Mouse (Mus musculus) lung, postnatal 4 days (tissue): ENCODE data around the gene Emx1.

ENCODE experiments used
- DNase-seq, 2 experiments: peaks; one replicate each; pipeline ENCODE4 v3.0.0; 2021

The Emx1 gene

DNA sequence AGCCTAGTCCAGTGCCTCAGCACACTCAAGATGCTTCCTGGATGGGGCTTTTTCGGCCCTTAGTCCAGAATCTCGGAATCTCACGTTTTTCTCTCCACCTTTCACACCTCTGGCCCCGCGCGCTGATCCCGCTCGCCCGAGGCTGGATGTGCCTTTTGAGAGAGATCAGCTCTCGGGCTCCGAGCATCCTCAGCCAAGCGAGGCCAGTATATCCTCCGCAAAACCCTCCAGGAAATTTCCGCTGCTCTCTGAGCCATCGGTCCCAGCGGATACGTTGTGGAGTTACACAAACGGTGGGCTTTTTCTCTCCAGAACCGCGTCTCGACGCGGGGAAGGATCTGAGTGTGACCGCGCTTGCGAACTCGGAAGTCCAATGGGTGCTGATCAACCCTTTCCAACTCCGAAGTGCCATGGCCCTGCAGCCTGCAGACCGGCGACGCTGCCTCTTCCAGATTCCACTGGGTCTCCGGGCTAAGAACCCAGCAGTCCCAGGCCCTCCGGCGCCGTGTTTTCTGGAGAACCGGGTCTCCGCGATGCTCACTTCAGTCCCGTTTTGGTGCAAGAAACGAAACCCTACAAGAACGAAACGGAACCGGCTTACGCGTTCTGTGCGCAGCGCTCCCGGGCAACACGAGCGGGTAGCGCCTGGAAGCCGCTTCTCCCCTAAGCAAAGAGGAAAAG, 2.8 kb downstream of the Emx1 start:
- DNase-seq = peak; percentile 23 to 51

DNA sequence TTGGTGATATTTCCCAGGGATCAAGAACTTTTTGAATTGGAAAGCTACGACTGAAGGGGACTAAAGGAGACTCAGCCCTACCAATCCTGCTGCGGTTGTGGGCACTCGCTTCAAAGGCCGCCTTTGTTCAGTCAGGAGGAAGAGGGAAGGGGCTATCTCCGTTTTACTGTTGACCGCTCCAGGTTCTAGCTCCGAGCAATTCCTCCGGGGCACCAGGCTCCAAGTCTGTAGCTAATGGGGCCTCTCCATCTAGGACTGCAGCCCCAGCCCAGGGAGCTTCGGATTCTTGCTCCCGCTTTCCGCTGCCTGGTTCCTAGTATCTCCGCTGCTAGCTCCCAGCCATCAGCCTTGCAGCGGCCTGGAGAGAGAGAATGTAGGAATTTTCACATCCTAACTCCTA, 3.4 kb downstream of the Emx1 start:
- DNase-seq = no peak

DNA sequence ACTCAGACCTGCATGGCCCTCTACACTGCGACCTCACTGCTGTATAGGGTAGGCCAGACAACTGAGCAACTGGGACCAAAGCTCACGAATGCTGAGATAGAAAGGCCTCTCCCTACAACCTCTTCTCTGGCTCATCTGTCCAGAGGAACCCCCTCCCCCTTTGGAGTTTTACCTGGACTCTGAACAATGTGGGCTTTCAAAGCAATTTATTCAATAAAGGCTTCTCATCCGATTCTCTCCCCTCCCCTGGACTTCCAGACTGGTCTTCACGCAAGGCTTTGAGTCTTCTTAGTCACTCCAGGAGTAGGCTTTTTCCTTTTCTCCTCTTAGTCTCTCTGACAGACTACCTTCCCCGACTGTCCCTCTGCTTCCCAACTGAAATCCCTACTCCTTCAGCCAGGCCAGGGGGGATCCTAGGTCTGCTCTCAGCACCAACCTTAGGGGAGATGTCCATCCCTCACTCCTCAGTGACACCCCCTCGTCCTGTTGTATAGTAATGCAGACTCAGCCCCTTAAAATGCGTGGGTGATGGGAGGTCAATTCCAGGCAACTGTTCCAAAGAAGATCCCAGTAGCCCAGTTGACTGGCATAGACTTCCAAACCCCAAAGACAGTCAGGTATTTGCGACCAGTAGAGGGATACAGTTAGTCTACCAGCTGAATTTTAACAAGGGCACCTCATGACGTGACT, 4.7 kb downstream of the Emx1 start:
- DNase-seq = no peak

DNA sequence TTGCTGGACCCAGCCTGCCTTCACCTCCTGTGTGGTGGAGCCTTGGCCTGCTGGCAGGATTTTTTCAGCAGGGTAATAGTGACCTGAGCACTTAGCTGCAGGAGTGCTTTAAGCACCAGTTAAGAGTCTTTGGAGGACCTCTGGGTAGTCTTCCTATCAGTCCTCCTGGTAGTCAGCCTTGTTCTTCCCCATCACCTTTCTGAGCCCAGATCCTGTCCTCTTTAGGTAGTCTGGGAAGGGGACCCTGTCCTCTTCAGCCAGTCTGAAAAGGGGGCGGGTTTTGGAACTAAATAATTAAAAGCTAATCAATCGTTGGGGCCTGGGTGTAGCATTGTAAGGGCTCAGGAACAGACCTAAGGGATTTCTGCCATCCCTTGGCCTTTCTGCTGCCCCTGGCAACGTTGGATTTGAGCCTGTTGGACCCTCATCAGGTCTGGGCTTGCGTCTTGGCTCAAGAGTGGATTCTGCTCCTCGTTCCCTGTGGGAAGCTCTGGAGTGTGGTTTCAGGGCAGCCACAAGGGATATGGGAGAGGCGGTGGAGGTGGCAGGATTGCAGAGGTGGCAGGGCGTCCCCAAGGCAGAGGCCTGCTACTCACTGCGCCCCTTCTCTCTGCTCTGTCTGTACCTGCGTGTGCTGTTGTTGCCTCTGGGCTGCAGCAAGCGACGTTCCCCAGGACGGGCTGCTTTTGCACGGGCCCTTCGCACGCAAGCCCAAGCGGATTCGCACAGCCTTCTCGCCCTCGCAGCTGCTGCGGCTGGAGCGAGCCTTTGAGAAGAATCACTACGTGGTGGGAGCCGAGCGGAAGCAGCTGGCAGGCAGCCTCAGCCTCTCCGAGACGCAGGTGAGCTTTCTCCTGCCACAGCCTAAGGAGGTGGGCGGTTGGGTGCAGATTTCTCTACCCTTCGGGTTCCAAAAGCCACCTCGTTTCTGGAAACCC, 6.4 kb downstream of the Emx1 start:
- no peak for DNase-seq

DNA sequence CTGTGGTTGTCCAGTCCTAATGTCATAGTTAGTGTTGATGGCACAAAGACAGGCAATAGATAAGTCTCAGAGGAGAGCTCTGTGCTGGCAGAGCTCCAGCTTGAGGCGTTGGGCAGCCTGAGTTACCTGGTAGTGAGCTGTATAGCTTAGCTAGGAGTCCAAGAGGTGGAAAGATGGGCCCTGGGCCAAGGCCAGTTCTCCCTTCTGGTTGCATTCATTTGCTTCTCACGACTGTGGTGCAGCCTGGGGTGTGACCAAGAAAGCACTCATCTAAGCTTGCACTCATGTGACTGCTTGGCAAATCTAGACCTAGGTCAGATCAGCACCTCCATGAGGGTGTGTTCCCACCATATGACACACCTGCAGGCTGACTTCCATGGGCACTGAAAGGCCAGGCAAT, 10.7 kb downstream of the Emx1 start:
- DNase-seq = no peak

DNA sequence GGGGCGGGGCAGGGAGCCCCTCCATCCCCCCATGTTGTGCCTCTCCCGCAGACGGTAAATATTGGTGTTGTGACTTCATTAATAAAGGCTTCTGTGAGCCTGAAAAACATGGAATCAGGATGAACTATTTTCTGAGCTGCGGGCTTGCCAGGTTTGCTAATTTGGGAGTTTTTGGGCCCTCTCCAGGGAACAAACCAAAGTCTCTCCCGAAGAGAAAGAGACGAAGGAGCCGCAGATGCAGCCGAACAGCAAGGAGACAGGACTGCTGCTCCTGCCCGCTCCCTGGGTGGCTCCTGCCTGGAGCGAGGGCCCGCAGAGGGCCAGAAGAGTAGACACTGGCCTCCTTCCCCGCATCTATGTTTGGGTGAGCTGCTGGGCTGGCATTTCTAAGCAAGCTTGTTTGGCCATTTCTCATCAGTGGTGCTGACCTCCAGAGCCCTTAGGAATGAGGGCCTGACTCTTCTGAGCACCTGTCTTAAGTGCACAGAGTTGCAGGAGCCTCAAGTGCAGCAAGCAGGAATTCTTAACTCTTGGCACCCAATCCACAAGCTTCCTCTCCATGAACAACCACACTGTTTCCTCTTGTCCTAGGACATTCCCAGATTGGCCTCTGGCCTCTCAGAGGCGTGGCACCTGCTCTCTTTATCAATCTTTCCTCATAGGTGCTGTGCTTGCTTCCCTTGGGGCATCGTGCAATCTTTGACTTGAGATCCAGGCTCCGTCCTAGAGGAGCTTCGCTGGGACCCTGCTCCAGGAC, 19.1 kb downstream of the Emx1 start:
- DNase-seq = no peak

DNA sequence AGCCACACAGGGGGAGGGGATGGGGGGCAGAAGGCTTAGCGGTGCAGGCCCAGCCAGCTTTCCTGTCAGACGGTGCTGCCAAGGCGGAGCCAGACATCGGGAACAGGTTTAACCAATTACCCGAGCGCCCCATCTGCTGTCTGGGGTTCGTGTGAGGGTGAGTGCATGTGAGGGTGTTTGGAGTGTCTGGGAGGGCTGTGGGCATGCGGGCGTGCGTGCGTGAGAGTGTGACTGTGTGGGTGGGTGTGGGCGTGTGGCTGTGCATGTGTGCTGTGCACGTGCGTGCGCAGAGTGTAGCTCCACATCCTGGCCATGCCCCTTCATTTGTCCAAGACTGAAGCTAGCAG, 19.7 kb downstream of the Emx1 start:
- DNase-seq = no peak

DNA sequence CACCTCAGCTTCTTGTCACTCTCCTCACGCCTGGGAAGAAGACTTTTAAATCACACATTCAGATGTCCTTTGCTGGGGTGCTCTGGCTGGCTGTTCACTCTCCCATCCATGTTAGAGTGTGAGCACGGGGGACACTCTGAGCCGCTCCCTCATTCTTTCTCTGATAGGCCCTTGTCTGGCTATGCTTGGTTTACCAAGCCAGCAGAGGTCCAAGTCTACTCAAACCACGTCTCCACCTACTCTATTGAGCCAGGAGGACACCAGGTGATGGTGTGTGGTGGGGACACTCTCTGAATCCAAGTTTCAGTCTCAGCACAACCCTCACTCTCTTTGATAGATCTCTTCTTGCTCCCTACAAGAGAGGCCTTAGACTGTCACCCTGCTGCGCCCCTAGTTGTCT, 20.1 kb downstream of the Emx1 start:
- DNase-seq = no peak

DNA sequence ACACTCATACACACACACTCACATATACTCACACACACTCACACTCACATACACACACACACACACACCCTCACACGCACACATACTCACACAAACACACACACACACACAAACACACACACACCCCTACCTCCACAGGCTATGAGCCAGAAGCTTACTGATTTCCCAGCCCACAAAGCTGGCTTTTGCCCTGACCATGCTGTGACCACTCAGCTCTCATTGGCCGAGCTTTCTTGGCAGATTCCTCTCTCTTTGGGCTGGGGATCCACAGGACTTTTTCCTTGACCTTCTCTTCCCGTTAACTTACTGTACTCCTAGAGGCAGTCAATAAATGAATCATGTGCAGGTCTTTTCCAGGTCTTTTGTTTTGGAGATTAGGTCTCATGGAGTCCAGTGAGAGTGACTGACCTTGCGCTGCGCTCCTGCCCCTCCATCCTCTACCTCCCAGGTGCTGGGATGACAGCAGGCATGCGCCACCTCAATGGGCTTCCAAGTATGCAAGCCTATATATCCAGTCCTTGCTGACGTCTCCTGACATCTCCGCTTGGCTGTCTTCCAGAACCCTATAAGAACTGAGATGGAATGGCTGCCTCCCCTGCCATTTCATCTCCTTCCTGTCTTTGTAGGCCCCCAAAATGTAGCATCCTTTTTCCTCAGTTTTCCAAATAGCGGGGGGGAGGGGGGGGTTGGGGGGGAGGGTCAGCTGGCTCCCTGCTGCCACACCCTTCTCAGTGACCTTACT, 22.2 kb downstream of the Emx1 start:
- no peak for DNase-seq

DNA sequence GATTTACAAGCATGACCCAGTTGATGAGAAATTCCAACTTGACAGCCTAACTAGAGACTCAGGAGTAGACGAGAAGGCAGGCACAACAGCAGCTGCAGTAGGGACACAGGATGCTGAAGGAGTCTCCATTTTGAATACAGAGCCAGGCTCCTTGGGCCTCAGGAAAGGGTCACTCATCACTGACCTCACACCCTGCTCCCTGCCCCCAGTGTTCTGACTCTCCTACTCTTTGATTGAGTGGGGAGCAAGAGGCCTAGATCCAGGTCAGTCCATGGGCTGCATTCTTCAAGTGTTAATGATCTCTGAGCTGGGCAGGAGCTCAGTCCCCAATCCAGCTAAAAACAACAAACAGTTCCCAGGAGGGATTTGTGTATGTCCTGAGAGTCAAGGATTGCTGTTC, 23.4 kb downstream of the Emx1 start:
- DNase-seq = no peak

DNA sequence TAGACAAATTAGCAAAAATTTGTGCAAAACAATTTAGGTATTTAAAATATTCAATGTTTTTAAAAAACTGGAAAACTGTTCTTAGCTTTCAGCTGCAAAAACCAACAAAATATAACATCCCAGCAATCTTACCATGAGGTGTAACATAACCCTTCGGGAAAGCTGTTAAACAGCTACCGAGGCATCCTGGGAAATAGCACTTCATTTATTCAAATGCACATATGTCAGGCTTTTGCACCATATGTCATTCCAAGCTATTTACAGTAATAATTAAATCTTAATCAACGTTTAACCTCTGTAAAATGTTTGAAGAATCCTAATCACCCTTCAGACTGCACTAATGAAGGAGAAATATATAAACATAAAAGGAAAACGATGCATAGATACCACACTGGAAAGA, 31.0 kb downstream of the Emx1 start:
- no peak for DNase-seq

DNA sequence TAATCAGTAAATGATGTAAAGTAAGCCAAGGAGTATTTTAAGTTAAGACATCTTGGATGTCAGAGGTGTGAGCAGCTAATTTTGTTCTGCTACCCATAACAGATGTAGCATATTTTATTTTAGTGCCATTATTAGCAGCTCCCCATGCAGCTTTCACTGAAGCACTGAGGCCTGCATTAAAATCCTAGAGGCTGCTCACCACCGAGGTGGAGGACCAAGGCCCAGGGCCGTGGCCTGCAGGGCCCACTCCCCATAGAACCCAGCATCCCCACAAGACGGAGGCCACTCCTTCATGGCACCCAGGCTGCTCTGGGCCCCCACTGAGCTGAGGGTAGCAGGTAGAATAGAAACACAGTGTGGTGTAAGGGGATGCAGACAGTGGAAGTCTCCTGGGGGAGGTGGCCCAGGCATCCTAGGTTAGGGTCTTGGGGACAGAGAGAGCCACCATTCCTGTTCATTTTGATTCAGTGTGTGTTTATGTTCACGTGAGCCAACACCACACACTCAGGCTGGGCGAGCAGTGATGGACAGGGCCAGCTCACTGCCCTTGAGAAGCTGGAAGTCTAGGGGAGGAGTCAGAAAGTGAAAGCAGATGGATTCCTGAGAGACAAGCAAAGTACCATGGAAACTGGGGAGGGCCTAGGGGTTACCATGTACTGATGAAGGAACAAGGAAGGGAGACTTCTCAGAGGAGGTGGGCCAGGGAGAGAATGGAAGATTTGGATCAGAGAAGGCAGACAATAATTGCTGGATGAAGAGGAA, 31.6 kb downstream of the Emx1 start:
- no peak for DNase-seq

DNA sequence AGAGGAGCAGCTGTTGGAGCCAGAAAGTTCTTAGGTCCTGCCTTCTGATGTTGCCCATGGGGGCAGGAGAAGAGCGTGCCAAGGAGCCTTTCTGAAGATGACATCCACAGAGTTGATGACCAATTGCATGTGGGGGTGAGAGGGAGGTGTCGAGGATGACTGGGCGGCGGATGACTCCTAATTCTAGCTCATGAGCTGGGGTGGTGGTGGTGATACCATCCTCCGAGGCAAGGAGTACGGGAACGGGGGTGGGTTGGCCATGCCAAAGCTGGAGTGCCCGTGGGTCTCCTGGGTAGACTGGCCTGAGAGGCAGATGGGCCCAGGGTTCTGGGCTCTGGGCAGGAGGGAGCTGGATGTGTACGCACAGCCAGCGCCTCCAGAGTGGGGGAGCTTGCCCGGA, 32.5 kb downstream of the Emx1 start:
- DNase-seq = no peak

DNA sequence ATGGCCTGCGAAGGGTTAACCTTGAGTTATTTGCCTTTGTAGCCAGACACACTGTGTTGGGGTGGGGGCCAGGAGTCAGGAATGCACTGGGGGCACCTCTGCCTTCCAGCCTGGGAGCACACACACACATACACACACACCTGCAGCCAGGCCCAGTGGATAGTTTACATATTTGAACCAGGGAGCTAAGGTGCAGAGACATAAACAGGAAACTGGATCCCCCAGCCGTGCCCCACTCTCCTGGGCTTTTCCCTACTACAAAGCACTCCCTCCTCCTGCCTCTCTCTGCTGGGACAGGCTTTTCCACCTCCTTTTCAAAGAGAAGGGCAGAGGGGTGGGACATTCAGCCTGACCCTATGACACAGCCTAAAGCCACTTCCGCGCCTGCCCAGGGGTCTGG, 33.7 kb downstream of the Emx1 start:
- DNase-seq = no peak

DNA sequence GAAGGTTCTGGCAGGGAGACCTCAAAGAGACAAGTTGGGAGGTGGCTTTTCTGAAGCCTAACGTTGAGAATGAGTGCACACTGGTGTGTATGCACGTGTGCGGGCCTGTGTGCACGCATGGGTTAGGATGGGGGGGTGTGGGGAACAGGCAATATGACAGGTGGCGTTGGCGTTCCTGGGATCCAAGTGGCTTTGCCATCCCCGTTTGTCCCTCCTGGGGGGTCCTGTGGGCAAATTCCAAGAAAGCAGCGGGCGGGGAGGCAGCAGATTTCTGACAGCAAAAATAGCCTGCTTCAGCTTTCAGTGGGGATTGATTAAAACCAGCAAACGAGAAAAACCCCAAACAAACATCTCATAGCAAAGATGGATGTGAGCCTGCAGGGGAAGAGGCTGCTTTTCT, 35.3 kb downstream of the Emx1 start:
- no peak for DNase-seq

DNA sequence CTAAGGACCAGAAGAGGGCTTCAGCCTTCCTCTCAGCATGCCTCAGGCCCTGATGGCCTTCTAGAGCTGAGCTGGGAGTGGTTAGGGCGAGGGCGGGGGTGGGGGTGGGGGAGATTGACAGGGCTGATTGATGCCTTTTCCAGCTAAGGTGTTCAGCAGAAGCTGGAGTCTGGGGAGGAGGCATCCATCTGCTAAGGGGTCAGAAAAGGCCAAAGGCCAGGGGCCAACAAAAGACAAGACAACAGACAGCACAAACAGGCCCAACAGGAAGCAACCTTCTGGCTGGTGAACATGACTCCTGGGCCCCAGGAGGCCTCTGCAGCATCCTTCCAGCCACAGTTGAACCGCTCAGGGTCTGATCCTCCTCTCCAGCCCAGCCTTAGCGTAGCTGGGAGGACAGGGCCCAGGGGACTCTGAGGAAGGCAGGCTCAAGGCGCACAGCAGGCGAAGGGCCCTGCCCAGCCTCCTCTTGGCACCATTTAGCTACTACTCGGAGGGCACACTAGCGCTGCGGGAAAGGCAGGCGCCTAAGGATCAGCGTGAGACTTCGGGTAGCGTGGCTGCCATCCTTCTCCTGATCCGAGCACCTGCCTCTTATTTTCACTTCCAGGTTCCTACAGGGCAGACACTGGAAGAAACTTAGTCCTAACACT, 36.4 kb downstream of the Emx1 start:
- no peak for DNase-seq

DNA sequence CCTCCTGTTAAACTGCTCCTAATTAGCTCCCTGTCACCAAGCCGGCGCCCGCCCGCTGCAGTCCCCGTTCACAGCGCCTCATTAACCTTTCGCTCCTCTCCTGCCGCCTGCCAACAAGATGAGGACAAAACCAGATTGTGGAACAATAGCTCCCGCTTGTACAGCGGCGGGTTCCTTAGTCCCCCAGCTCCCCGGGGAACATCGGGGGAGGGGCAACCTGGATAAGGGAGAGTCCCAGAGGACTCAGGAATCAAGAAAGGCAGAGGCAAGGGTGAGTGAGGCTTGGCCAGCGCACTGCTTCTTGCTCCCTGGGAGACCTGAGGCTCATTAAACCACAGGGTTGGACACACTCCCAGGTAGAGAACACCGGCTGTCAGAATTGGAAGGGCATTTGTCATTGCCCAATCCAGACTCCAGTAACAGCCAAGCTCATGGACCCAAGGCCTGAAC, 37.2 kb downstream of the Emx1 start:
- no peak for DNase-seq

DNA sequence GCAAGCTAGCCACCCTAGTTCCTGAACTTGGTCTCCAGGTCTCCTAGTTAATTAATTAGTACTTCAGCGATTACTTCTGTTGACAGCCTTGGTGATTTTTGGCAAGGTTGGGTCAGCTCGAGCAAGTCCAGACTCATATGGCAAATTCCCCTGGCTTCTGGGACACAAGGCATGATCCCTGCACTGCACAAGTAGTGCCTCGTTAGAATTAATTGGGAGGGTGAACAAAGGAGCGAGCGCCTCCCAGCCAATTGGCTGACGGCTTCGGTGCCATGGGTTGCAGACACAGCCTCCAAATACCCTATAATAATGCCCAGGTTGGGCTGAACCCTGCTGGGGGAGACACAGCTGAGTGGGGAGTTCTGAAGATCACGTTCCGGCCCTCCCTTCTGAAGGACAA, 39.3 kb downstream of the Emx1 start:
- DNase-seq = no peak

DNA sequence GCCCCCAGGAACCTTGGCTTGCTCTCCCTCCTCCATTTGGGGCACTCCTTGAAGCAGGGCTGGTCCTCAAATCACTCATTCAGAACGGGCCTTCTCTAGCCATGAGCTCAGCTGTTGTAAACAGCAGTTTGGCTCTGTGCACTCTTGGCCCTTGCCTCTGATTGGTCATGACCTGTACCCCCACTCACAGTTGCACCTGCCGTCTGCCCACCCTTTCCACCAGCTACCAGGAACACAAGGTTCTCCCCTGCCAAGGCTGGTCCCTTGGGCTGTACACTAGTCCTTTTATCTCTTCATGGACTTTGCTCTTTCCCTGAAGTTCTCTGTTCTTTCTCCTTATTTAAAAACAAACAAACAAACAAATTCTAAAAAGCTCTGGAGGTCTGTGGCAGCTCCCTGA, 40.3 kb downstream of the Emx1 start:
- no peak for DNase-seq

DNA sequence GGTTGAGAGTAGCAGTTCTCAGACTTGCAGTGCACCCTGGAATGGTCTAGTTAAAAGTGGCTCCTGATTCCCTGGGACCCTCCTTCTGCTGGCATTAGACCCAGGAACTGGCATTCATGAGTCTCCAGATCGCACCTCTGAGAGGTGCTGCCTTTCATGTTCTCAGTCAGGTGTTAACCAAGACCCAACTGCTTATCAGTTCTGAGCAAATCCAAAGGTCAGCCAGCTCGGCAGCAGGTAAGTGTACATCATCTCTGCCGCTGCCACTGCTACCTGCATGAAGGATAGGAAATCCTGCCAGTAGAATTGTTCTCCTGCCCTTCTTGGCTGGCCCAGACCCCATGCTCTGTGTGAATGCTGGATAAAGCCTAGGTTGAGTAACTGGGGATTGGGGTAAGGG, 43.5 kb downstream of the Emx1 start:
- no peak for DNase-seq

DNA sequence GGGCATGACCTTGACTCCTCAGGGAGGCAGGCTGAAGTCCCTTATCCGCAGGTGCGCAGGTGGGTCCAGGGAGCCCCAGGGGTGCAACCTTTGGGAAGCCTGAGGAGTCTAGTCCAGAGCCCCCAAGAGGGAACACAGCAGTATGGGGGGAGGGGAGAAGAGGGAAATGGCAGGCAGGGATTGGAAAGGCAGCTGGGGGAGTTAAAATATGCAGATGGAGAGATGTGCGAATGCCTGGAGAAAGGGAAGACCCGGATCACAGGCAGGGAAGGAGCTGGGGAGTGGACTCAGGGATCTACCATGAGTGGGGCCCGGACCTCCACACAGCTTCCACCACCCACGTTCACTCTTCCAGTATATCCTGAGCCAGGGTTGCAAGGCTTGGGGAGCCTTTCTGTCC, 44.2 kb downstream of the Emx1 start:
- DNase-seq = no peak
